Mouse (Mus musculus): ENCODE results near the gene Tmcc2. TPM values are rescaled to one million over a fixed set of nuclear protein-coding genes. Genes with fewer than 3 reads are reported as not detected.

Gene Tmcc2
- polyA plus RNA-seq, 1 experiment from 2014 or later, result 38.1 TPM

- 83% methylated on average over 3 of the region's 3 CpGs for WGBS
- Histone ChIP-seq H3K27me3 (ENCODE audit: control insufficient read depth, insufficient read depth, low read depth, low read length) (no peaks in the 10 kb centered on the region), H3K4me3 (ENCODE audit: low read depth, low read length) (no peak overlapping the region), H3K4me1 (ENCODE audit: control insufficient read depth, insufficient read depth, low read length) (peaks cover 43% of the 10 kb centered on the region), H3K4me2 (ENCODE audit: low read length) (no peak overlapping the region), H3K9ac (ENCODE audit: low read depth, low read length) (no peak overlapping the region), H3K36me3 (ENCODE audit: control insufficient read depth, insufficient read depth, low read length) (peaks cover 9% of the 10 kb centered on the region; the same call in 1 of the 2 replicates), H3K27ac (ENCODE audit: low read length) (no peak overlapping the region), H3K9me3 (replicated peaks; ENCODE audit: control insufficient read depth, low read length, poor library complexity, severe bottlenecking) (no peaks in the 10 kb centered on the region)
- ATAC-seq, result no peak
These were observed 16.2 kb downstream of the Tmcc2 start for GRCm38 (mm10) chr1:132374873-132375244.

DNA sequence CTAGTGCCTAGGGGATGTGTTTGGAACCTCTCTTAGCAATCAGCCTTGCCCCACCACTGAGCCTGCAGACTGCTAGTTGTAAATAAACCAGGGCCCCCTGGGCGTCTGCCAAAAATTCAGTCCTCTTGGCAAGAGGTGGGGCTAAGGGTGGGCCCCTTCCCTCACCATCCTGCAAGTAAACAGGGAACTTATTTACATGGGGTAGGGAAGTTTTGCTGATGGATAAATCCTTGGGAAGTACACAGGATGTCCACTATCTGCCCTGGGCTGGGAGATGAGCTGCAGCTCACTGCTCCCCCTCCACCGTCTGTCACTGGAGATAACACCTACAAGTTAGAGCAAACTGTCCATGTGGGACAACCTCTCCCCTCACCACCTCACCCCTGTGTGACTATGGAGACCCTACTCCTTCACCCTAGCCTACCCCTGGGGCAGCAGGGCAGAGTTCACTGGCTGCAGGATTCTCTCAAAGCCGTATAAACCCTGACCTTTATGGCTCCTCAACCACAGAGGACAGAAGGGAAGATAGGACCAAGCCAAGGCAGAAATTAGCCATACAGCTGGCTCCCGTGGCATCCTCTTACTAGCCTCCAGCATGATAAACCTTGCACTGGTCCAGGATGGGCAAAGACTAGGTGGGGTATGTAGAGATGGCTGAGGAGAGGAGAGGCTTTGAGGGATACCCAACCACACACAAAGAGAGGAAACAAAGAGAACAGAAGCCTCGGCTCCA is 16.8 kb downstream of the Tmcc2 start:
- Histone ChIP-seq H3K9ac (ENCODE audit: low read depth, low read length) (no peak overlapping the region), H3K36me3 (ENCODE audit: control insufficient read depth, insufficient read depth, low read length) (peaks cover 7% of the 10 kb centered on the region; the same call in 1 of the 2 replicates), H3K4me2 (ENCODE audit: low read length) (no peak overlapping the region), H3K27me3 (ENCODE audit: control insufficient read depth, insufficient read depth, low read depth, low read length) (no peaks in the 10 kb centered on the region), H3K4me3 (ENCODE audit: low read depth, low read length) (no peak overlapping the region), H3K9me3 (replicated peaks; ENCODE audit: control insufficient read depth, low read length, poor library complexity, severe bottlenecking) (no peaks in the 10 kb centered on the region), H3K27ac (ENCODE audit: low read length) (no peak overlapping the region), H3K4me1 (ENCODE audit: control insufficient read depth, insufficient read depth, low read length) (peaks cover 43% of the 10 kb centered on the region)
- ATAC-seq, result no peak
- 60% methylated on average over 5 of the region's 5 CpGs for WGBS

DNA sequence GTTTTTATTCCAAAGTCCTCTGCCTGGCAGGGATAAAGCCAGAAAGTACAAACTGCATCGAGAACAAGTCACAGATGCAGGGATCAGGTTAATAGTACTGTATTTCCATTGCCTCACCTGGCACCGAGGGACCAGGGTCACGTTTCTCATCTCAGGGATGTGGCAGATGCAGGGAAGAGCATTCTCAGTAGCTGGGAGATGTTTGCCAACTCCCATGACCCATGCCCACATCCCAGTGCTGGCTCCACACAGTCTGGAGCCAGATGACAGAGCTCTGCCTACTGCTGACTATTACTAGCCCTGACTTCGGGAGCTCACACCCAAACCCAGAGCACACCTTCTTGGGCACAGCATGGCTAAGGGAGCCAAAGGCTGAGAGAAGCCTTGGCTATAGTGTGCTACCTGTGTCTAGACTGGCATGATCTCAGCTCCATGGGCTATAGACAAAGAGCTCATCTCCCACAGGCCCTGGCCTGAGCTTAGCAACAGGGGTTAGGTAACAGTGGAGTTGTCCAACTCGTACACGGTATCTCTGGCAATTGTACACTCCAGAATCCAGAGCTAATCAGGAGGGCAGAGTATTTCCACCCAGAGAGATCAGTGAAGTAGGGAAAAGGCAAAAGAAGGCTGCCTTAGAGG is 18.1 kb downstream of the Tmcc2 start:
- H3K9ac ChIP-seq (ENCODE audit: low read depth, low read length), result no peak overlapping the region
- H3K36me3 ChIP-seq (ENCODE audit: control insufficient read depth, insufficient read depth, low read length), result no peaks in the 10 kb centered on the region
- 73% methylated on average over 6 of the region's 6 CpGs for WGBS

GRCm38 (mm10) chr1:132372354-132372753 is 18.7 kb downstream of the Tmcc2 start:
- no peak overlapping the region for H3K9ac ChIP-seq (ENCODE audit: low read depth, low read length)
- no peak for ATAC-seq

More for the DNA sequence above, 18.1 kb downstream of the Tmcc2 start:
- peak; percentile 11; the same call in 1 of the 2 replicates for ATAC-seq
- Histone ChIP-seq H3K27ac (ENCODE audit: low read length) (peak overlapping the region; percentile 65), H3K9me3 (replicated peaks; ENCODE audit: control insufficient read depth, low read length, poor library complexity, severe bottlenecking) (no peaks in the 10 kb centered on the region), H3K27me3 (ENCODE audit: control insufficient read depth, insufficient read depth, low read depth, low read length) (no peaks in the 10 kb centered on the region), H3K4me3 (ENCODE audit: low read depth, low read length) (no peak overlapping the region), H3K4me1 (ENCODE audit: control insufficient read depth, insufficient read depth, low read length) (peaks cover 43% of the 10 kb centered on the region), H3K4me2 (ENCODE audit: low read length) (no peak overlapping the region)

GRCm38 (mm10) chr1:132371298-132372081 is 19.6 kb downstream of the Tmcc2 start:
- peak overlapping the region; percentile 24 for H3K9ac ChIP-seq (ENCODE audit: low read depth, low read length)
- peak overlapping the region; percentile 65; the same call in 1 of the 2 replicates for H3K27ac ChIP-seq (ENCODE audit: low read length)
- no peaks in the 10 kb centered on the region for H3K36me3 ChIP-seq (ENCODE audit: control insufficient read depth, insufficient read depth, low read length)
- no peak overlapping the region for H3K4me2 ChIP-seq (ENCODE audit: low read length)
- no peak for ATAC-seq
- H3K4me3 ChIP-seq (ENCODE audit: low read depth, low read length), result no peak overlapping the region
- H3K9me3 ChIP-seq (replicated peaks; ENCODE audit: control insufficient read depth, low read length, poor library complexity, severe bottlenecking), result no peaks in the 10 kb centered on the region
- H3K27me3 ChIP-seq (ENCODE audit: control insufficient read depth, insufficient read depth, low read depth, low read length), result no peaks in the 10 kb centered on the region
- WGBS, result 45% methylated on average over 8 of the region's 8 CpGs
- peaks cover 46% of the 10 kb centered on the region for H3K4me1 ChIP-seq (ENCODE audit: control insufficient read depth, insufficient read depth, low read length)

More at GRCm38 (mm10) chr1:132372354-132372753, 18.7 kb downstream of the Tmcc2 start:
- Histone ChIP-seq H3K4me1 (ENCODE audit: control insufficient read depth, insufficient read depth, low read length) (peaks cover 46% of the 10 kb centered on the region), H3K4me3 (ENCODE audit: low read depth, low read length) (no peak overlapping the region), H3K36me3 (ENCODE audit: control insufficient read depth, insufficient read depth, low read length) (no peaks in the 10 kb centered on the region), H3K4me2 (ENCODE audit: low read length) (no peak overlapping the region), H3K27ac (ENCODE audit: low read length) (peak overlapping the region; percentile 65), H3K27me3 (ENCODE audit: control insufficient read depth, insufficient read depth, low read depth, low read length) (no peaks in the 10 kb centered on the region), H3K9me3 (replicated peaks; ENCODE audit: control insufficient read depth, low read length, poor library complexity, severe bottlenecking) (no peaks in the 10 kb centered on the region)
- WGBS, result 38% methylated on average over 5 of the region's 5 CpGs

DNA sequence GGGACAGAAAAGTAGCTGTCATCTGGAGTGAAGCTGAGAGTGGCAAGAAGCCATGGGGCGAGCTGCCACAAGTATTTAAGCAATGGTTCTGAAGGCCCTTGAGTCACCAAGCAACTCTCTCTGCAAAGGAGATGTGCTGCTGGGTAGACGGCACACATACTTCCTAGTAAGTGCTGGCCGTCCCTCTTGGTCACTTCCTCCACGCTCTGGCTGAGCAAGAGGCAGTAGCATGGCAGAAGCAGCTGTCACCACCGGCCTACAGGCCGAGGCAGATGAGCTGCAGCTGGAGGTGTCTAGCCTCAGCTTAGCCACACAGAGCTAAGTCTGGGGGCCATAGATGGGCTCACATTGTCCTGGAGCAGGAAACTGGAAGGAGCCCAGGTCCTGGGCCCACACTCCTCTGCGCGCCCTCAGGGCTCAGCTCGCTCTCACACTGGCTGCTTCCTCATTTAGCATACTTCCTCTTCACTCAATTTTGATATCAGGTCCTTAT is 20.4 kb downstream of the Tmcc2 start:
- Histone ChIP-seq H3K4me1 (ENCODE audit: control insufficient read depth, insufficient read depth, low read length) (peaks cover 45% of the 10 kb centered on the region), H3K27ac (ENCODE audit: low read length) (no peak overlapping the region)
- WGBS, result 82% methylated on average over 9 of the region's 9 CpGs

DNA sequence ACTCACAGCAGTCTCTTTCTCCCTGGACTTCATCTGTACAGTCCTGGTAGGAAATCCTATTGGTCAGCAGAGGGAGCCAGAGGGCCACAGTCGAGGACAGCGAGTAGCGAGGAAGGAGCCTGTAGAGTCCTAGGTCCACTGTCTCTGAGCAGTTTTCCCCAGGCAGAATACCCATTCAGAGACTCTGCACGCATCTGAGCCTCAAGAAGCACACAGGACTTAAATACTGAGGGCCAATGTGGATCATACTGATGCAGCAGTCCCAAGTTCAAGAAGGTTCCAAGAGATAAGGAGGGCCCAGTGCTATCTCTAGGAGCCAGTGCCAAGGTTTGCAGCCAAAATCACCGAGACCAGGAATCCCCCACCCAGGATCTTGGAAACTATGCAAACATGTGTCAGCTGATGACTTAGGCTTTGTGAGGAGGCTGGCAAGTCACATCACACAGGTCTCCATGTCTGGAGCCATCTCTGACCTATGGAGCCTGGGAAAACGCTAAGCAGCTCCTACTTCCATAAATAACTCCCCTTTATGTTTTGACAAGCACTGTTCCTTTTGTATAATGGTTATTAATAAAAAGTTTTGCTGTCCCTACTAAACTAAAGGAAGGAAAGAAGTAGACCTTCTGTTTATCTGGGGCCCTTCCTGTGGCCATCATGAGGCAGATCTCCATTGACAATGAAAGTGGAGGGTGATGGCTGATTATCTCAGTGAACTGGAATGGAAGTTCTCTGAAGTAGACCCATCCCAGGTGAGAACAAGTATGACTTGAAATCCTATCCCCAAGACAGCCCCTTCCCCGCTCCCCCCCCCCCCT is 23.2 kb downstream of the Tmcc2 start:
- Histone ChIP-seq H3K27me3 (ENCODE audit: control insufficient read depth, insufficient read depth, low read depth, low read length) (no peaks in the 10 kb centered on the region), H3K36me3 (ENCODE audit: control insufficient read depth, insufficient read depth, low read length) (no peaks in the 10 kb centered on the region), H3K9ac (ENCODE audit: low read depth, low read length) (no peak overlapping the region; the same call in 1 of the 2 replicates), H3K4me2 (ENCODE audit: low read length) (no peak overlapping the region), H3K4me1 (ENCODE audit: control insufficient read depth, insufficient read depth, low read length) (peaks cover 21% of the 10 kb centered on the region), H3K4me3 (ENCODE audit: low read depth, low read length) (no peak overlapping the region), H3K27ac (ENCODE audit: low read length) (no peak overlapping the region), H3K9me3 (replicated peaks; ENCODE audit: control insufficient read depth, low read length, poor library complexity, severe bottlenecking) (no peaks in the 10 kb centered on the region)
- peak; percentile 84 for ATAC-seq
- WGBS, result 24% methylated on average over 6 of the region's 7 CpGs

More for the DNA sequence above, 20.4 kb downstream of the Tmcc2 start:
- Histone ChIP-seq H3K4me2 (ENCODE audit: low read length) (no peak overlapping the region), H3K9ac (ENCODE audit: low read depth, low read length) (no peak overlapping the region), H3K36me3 (ENCODE audit: control insufficient read depth, insufficient read depth, low read length) (no peaks in the 10 kb centered on the region), H3K27me3 (ENCODE audit: control insufficient read depth, insufficient read depth, low read depth, low read length) (no peaks in the 10 kb centered on the region), H3K4me3 (ENCODE audit: low read depth, low read length) (no peak overlapping the region), H3K9me3 (replicated peaks; ENCODE audit: control insufficient read depth, low read length, poor library complexity, severe bottlenecking) (no peaks in the 10 kb centered on the region)
- ATAC-seq, result no peak

- Histone ChIP-seq H3K36me3 (ENCODE audit: control insufficient read depth, insufficient read depth, low read length) (no peaks in the 10 kb centered on the region), H3K4me3 (ENCODE audit: low read depth, low read length) (no peak overlapping the region), H3K9me3 (replicated peaks; ENCODE audit: control insufficient read depth, low read length, poor library complexity, severe bottlenecking) (no peaks in the 10 kb centered on the region), H3K27me3 (ENCODE audit: control insufficient read depth, insufficient read depth, low read depth, low read length) (no peaks in the 10 kb centered on the region), H3K4me1 (ENCODE audit: control insufficient read depth, insufficient read depth, low read length) (peaks cover 11% of the 10 kb centered on the region), H3K9ac (ENCODE audit: low read depth, low read length) (no peak overlapping the region), H3K4me2 (ENCODE audit: low read length) (no peak overlapping the region), H3K27ac (ENCODE audit: low read length) (no peak overlapping the region)
- no peak for ATAC-seq
- 55% methylated on average over 6 of the region's 6 CpGs for WGBS
These were observed 24.1 kb downstream of the Tmcc2 start for GRCm38 (mm10) chr1:132366937-132367336.
